Mouse (Mus musculus) heart, adult 9 months (tissue): Measurements from ENCODE around the gene Osbp.
A peak's percentile ranks its signal among the peaks of the same experiment; 100 is the strongest.

Source experiments
- DNase-seq, 2 experiments: peaks; one replicate each; pipeline ENCODE4 v3.0.0; 2022; ENCODE audit warnings: low spot score in 2 of 2

Gene Osbp

GRCm38 (mm10) chr19:11987841-11988240 lies 22.1 kb downstream of the Osbp start:
- no peak for DNase-seq

DNA sequence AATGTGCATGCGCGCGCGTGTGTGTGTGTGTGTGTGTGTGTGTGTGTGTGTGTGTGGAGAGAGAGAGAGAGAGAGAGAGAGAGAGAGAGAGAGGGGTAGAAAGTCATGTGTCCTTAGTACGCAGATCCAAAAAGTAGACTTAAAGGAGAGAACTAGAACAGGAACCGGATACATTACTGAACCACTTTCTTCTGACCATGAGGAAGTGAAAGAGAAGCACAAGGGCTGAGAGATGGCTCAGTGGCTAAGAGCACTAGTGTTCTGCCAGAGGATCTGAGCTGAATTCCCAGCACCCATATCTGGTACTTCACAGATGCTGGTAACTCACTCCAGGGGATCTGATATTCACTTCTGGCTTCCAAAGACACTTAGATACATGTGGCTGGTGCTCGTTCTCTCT lies 23.6 kb downstream of the Osbp start:
- no peak for DNase-seq

- no peak for DNase-seq
Measured at GRCm38 (mm10) chr19:11992034-11992433, 26.3 kb downstream of the Osbp start.

DNA sequence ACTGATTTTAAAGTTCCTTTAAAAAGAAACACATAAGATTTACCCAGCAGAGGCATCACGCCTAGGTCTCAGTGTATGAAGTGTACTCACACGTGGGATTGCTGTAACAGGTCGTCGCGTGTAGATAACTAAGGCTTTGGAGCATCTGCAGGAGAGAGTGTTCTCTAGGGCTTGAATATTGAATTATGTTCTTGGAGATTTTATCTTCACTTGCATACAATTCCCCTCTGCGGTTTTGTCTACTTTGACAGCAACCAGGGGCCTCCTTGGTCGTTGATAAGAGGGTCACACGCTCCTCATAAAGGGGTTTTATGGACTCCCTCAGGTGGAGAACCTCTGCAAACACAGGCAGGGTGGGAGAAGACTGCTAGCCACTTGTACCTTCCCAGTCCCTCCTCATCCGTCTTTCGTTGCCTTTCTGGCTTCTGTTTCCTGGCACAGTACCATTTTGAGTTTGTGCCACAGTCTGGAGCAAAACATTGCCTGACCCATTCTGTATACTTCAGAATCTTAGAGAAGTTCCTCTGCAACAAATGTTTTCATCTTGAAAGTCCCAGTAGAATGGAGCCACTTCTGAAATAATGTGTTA lies 26.8 kb downstream of the Osbp start:
- DNase-seq: no peak

- DNase-seq: no peak
Measured at GRCm38 (mm10) chr19:11994703-11995431, 29.1 kb downstream of the Osbp start.

- DNase-seq: no peak
Measured at GRCm38 (mm10) chr19:11995722-11996448, 30.1 kb downstream of the Osbp start.

GRCm38 (mm10) chr19:12001686-12002085 lies 35.9 kb downstream of the Osbp start:
- no peak for DNase-seq

GRCm38 (mm10) chr19:12002125-12002524 lies 36.4 kb downstream of the Osbp start:
- DNase-seq: peak; percentile 47 to 72

GRCm38 (mm10) chr19:12002791-12003190 lies 37.0 kb downstream of the Osbp start:
- no peak for DNase-seq

GRCm38 (mm10) chr19:12003568-12003967 lies 37.8 kb downstream of the Osbp start:
- DNase-seq: no peak

- no peak for DNase-seq
Measured at GRCm38 (mm10) chr19:12004216-12005008, 38.7 kb downstream of the Osbp start.

DNA sequence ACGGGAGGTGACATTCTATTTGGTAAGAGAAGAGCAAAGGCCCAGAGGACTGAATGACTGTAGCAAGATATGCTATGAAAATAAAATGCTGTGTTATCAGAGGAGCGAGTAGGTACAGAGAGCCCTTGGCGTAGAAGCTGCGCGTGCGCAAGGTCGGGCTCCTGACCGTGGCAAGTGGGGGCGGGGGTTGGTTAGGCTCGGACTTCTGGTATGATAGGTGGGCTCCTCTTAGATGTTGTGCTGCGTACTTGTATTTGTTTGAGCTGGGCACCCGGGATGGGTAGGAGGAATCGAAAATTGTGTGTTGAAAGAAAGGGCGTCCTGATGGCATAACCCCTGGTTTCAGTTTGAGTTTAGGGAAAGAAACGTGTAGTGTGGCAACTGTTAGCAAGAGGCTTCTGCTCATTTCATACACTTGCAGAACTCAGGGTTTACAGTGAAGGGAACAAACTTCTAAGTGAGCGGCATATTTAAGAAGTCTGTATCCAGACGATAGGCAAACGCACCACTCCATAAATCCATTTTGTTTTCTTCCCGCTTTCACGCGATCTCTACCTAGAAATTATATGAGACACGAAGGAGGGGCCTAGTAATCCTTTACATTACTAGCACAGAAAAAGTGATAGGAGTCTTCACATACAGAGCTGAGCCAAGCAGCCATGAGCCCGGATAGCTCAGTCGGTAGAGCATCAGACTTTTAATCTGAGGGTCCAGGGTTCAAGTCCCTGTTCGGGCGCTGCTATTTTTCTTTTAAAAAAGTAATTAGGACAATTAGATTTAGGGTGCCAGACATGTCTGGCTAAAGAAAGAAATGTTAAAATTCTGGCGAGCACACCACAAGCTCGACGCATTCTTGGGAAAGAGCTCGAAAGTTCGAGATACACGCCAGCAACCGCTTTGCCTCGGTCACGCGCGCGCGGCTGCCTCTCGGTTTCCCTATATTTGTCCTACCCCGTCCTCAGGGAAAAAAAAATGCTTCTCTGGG lies 39.9 kb downstream of the Osbp start:
- peak; percentile 86 to 90 for DNase-seq

DNA sequence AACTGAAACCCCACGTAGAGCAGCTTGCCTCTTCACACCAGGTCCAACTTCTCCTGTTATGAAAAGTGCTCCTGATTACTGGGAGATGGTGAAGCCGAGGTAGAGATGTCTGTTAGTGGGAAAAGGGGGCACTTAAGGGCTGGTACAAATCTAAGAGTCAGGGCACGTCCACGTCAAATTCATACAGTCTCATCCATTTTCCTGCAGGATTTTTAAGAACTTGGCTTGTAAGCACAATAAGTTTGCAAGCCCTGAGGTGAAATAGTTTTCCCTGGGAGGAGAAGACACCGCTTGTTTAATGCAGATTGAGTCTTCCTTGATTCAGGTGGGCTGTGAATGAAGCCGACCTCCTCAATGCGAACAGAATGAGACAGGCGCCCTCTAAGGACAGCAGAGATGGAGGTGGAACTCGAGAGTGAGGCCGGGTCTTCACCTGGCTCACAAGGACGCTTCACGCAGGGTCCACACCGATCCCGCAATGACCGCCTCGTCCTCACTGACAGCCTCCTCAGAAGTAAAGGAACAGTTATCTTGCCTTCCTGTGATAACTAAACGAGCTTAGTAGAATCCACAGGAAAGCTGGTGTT lies 40.7 kb downstream of the Osbp start:
- DNase-seq: peak in 1 of 2 experiments; percentile 28

GRCm38 (mm10) chr19:12007105-12007931 lies 41.6 kb downstream of the Osbp start:
- DNase-seq: peak in 1 of 2 experiments; percentile 49

DNA sequence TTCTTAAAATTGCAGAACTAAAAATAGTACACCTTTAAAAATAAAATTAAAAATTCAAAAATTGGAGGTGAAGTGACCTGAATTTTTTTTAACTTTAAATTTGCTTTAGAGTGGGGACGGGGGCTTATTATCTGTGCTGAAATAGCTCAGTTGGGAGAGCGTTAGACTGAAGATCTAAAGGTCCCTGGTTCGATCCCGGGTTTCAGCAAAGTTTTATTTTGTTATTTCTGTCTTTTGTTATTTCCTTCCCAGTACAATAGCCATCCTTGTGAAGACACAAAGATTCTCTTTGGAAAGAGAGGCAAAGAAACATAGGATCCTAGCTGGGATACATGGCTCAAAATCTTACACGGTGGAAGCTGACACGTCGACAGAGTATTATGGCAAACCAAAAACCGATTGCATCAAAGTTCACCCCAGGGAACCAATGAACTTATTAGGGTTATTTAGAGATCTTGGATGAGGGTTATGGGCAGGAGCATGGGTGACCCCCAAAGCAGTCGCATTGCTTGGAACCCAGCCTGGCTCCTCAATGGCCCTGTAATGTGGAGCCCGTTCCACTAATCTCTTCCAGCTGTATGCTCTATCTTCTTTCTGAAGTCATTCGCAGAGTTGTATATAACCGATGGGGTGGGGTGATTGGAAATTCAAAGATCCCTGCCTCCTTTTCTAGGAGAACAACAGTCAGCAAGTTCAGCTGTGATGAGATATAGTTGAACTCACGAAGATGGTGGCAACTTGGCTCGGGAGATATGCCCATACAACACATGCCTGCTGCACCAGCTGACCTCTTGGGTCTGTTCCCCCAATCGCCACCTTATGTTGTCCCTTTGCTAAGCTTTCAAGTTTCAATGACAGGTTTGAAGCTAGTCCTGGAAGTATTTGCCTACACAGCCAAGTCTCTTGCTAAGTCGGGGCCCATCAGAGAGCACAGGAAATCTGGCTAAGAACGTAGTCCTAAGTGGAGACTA lies 43.0 kb downstream of the Osbp start:
- DNase-seq: no peak

DNA sequence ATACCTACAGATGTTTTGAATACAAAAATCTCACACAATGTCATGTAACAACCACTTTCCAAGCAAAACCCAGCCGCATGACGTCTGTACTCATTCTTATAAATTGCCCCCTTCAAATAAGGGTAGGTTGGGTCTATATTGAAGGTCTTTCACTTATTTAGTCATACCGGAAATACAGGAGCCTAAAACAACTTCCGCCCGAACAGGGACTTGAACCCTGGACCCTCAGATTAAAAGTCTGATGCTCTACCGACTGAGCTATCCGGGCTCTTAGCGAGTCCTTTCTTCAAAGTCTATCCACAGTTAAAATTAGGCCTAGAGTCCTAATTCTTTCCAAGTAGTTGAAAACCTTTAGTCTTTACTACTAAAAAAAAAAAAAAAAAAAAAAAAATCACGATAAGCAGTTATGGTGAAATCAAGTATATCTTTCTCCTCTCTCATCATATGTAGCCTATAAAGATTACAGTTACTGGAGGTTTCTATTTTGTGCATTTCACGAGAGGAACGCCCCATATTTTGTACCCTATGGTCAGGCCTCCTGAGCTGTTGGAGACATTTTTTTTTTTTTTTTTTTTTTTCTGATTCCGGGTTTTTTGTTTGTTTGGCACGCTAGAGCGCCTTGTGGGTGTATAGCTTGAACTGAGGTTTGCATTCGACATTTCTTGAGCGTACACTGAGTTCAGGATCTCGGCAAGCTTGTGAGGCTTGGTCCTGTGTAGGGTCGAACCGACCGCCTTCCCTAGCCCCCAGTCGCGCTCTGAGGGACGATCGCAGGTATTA lies 44.0 kb downstream of the Osbp start:
- peak; percentile 67 to 85 for DNase-seq

- DNase-seq: peak; percentile 61 to 63
Measured at GRCm38 (mm10) chr19:12010281-12010771, 44.6 kb downstream of the Osbp start.
